Mouse (Mus musculus): Measurements from ENCODE around the gene Ppp1r12a.

The Ppp1r12a gene

DNA sequence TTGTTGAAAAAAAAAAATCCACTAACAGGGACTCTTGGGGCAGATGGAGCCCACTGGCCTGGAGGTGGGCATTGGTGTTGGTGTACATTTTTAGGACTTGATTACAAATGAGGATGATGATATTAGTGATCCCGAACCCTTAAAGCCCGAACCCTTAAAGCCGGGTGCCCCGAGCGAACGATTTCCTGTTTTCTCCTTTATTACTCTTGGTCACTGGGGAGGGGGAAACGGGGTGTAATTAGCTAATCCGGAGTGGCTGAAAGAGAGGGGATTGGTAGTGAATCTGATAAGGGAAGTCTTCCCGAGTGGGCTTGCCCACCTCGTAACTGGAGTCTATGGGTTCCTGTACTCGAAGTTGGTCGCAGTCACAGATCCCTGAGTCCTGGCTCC is 1.0 kb downstream of the Ppp1r12a start:
- DNase-seq, result no peak

DNA sequence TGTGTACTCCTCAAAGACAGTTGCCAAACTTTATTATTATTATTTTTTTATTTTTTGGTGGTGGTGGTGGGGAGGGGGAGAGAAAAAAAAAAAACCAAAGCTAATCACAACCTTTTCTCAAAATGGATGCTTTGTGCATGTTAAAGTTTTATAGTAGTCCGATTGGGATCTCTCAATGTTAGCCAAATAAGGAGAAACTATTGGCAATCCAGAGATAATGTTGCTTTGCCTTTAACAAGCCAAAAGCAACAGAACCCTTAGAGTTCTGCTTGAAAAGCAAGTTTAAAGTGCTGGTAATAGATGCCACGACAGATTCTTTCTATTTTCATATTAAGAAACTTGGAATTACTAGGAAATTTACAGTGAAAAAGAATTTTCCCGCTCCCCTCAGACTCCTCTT is 1.5 kb downstream of the Ppp1r12a start:
- DNase-seq, result no peak

- DNase-seq, result no peak
Observed at GRCm38 (mm10) chr10:108167823-108168222, 5.8 kb downstream of the Ppp1r12a start.

GRCm38 (mm10) chr10:108170818-108171217 is 8.8 kb downstream of the Ppp1r12a start:
- DNase-seq, result no peak

DNA sequence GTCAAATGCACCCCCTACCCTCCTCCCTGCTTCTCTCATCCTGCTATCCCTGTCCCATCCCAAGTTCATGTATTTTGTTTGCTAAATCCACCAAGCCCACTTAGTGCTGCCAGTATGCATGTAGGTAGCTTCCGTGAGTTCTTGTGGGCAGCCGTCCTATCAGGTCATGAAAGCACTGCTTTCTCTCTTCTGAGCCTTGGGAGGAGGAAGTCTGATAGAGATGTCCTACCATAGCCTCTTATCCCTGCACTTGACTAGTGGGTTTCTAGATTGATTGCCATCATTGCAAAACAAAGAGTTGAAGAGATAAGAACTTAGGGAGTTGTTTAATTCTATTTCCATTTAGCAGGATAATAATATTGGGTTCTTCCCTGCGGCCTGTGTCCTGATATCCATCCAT is 9.6 kb downstream of the Ppp1r12a start:
- no peak for DNase-seq

DNA sequence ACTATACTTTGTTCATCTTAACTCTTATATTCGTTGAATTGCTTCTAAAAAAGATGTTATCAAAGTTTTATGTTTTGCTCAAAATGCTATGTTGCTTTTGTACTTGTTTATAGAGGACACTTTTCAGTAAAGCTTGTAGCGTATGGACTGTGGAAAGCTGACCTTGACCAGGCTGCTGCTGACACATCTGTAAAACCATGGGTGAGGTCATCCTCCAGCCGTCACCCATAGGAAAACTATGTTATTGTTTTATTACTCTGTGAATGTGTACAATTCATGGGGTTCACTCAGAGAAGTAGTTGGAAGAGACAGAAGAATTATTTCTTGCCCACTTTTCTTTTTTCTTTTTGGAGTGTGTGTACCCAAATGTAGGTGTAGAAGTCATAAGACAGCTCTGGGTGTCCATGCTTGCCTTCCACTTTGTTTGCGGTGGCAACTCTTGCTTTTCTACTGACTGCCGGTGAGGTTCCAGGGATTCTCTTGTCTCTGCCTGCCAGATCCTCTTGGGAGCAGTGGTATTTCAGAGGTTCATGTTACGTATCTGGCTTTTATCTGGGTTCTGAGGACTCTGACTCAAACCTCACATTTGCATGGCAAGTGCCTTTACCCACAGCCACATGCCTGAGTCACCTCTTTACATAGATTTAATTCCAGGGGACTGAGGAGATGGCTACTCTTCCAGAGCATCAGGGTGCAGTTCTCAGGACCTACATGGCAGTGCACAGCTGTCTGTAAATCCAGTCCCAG is 11.0 kb downstream of the Ppp1r12a start:
- DNase-seq, result no peak

GRCm38 (mm10) chr10:108174107-108174506 is 12.1 kb downstream of the Ppp1r12a start:
- no peak for DNase-seq

DNA sequence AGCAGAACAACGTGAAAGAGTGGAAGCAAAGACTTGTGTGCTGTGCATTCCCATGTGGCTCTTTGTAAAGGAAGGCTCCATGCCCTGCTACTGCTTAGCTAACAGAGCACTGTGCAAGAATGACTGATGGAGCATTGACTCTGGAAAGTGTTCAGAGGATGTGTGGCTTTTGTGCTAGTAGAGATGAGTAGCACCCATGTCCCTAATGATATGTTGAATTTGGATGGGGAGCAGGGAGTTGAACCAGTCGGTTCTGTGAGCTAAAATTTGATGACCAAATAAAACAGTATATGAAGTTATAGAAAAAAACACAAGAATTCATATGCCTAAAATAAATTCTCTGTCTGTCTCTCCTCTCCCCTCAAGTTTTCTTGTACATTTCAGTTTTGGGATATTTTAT is 13.9 kb downstream of the Ppp1r12a start:
- no peak for DNase-seq

DNA sequence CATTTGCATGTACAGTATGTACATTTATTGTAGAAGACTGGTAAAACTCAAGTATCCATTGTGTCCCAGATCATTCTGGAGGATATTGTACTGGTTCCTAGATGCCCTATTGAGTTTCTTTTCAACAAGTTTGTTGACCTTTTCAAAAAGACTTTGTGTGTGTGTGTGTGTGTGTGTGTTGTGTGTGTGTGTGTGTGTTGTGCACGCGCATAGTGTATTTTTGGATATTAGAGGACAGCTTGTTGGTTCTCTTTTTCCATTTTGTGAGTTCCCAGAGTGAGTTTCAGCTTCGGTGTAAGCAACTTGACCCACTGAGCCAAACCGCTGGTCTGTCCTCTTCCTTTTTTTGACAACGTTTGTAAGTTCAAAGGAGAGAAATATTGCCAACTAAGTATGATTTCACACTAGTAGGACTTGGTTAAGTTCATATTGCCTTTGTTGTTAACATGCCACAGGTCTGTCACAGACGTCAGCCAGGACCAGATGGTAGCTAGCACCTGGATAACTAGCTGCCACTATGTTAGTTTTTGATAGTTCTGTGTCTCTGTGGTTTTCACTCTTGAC is 16.4 kb downstream of the Ppp1r12a start:
- DNase-seq, result no peak

GRCm38 (mm10) chr10:108179404-108179803 is 17.4 kb downstream of the Ppp1r12a start:
- no peak for DNase-seq

DNA sequence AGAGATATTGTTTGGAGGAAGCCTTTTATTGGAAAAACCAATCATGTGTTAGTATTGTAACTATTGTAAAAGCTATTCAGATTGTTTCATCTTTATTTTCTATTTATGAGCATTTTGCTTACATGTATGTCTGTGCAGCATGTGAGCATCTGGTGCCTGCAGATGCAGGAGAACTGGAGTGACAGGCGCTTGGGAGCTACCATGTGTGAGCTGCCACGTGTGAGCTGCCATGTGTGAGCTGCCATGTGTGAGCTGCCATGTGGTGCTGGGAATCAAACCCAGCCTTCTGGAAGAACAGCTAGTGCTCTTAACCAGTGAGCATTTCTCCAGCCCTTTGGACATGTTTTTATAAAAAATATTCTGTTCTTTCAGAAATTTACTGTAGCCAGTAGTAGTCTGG is 18.3 kb downstream of the Ppp1r12a start:
- DNase-seq, result no peak

DNA sequence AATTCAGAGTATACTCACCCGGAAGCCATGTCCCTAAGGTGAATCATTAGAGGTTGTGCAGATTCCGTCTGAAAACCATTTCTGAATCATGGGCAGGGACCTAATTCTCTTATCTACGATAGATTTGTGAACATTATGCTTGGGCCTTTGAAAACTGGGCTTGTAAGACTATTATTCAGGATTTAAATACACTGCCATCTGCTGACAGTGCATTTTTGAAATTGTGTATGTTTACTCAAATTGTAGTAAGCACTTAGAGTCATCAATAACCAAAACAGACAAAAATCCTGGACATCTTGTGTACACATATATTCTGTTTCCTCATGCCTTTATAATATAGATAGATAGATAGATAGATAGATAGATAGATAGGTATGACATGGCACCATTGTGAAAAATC is 19.9 kb downstream of the Ppp1r12a start:
- DNase-seq, result no peak

GRCm38 (mm10) chr10:108182386-108182785 is 20.4 kb downstream of the Ppp1r12a start:
- no peak for DNase-seq

DNA sequence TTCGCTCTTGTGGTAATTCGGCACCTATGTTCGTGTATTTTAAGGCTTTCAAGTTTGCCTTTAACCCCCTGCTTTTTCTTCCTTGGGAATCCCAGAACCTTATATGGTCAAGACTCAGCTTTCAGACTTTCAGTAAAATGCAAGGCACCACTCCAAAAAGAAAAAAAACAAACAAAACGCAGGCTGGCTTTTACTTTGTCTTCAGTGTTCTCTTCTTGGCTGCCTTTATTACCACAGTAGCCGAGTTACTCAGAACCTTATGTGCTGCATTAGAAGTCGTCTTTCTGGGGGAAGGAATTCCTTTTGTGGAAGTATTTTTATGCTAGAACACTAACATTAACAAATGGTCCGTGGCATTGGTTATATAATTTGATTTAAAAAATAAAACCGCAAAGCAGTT is 22.8 kb downstream of the Ppp1r12a start:
- DNase-seq, result no peak

GRCm38 (mm10) chr10:108185265-108185664 is 23.3 kb downstream of the Ppp1r12a start:
- no peak for DNase-seq

- no peak for DNase-seq
Observed at GRCm38 (mm10) chr10:108189303-108189702, 27.3 kb downstream of the Ppp1r12a start.

GRCm38 (mm10) chr10:108189986-108190385 is 28.0 kb downstream of the Ppp1r12a start:
- DNase-seq, result no peak

GRCm38 (mm10) chr10:108190626-108191025 is 28.6 kb downstream of the Ppp1r12a start:
- peak; percentile 43 for DNase-seq

DNA sequence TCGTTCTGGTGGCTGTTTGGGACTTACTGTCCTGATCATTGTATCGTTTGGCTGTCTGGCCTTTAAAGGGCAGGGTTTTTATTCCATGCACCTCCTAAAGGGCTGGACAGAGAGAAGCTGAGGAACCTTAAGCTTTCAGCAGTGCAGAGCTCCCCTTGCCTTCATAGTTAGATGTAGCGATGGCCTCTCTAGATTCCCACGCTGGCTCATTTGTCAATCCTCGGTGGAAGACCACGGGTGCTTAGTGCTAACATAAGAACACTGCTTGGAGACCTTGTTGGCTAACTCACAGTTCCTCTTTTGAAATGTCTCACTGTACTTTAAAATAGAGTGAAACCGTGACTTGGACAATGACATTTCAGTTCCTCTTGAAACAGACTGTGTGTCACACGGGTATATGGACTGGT is 29.4 kb downstream of the Ppp1r12a start:
- DNase-seq, result peak; percentile 18

GRCm38 (mm10) chr10:108192306-108192705 is 30.3 kb downstream of the Ppp1r12a start:
- no peak for DNase-seq

DNA sequence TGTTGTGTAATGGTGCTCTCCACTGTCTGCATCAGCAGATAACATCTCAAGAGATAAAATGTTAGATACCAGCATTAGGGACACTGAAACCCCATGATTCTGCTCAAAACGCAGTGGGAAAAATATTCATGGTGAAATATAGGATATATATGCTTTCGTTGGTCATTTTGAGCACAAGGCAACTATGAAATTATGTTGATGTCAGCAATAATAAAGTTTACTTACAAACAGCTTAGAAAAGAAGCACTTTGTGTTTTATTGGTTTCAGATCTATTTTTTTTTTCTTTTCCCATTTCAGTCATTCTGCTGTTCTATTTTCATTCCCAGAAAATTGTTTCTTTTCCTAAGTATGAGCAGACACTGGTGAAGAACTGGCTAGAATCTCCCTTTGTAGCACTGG is 34.1 kb downstream of the Ppp1r12a start:
- DNase-seq, result no peak

GRCm38 (mm10) chr10:108197498-108197897 is 35.5 kb downstream of the Ppp1r12a start:
- DNase-seq, result no peak

- no peak for DNase-seq
Observed at GRCm38 (mm10) chr10:108198945-108199344, 37.0 kb downstream of the Ppp1r12a start.

DNA sequence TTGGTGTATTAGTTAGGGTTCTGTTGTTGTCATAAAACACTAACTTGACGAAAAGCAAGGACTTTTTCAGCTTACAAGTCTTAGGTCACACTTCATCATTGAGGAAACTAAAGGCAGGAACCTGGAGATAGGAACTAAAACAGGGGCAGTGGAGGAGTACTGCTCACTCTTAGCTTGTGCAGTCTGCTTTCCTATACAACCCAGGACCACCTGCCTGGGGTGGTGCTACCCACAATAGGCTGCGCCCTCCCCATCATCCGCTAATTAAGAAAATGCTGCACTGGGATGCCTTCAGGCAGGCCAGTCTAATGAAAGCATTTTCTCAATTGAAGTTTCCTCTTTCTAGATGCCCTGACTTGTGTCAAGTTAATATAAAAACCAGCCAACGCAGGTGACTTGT is 40.1 kb downstream of the Ppp1r12a start:
- no peak for DNase-seq

GRCm38 (mm10) chr10:108203440-108203839 is 41.4 kb downstream of the Ppp1r12a start:
- no peak for DNase-seq
